Mouse (Mus musculus) midbrain, embryonic 13.5 days (tissue): ENCODE measurements around the gene Hmgb4. TPM values are rescaled to one million over a fixed set of nuclear protein-coding genes. Genes with fewer than 3 reads are reported as not detected.

Experiments
- ATAC-seq: fragments of 200-750 bp; cut with Nextera tagmentation; 2 replicates; pipeline ENCODE4 v1.8.0; 2017; ENCODE audit warnings: mild to moderate bottlenecking, moderate TSS enrichment, moderate library complexity
- H3K27ac ChIP-seq: fragments of 300-500 bp; sonication (generic); 2 replicates; pipeline ENCODE4 v1.5.1; 2015; ENCODE audit warnings: inconsistent platforms, mild to moderate bottlenecking, moderate library complexity
- H3K27me3 ChIP-seq: fragments of 300-500 bp; sonication (generic); 2 replicates; pipeline ENCODE4 v1.6.1; 2015; ENCODE audit warnings: mild to moderate bottlenecking, inconsistent platforms
- H3K36me3 ChIP-seq: fragments of 300-500 bp; sonication (generic); 2 replicates; pipeline ENCODE4 v1.6.1; 2015; ENCODE audit warnings: mild to moderate bottlenecking, inconsistent platforms
- H3K4me1 ChIP-seq: fragments of 300-500 bp; sonication (generic); replicated peaks from 2 replicates; pipeline ENCODE4 v1.6.1; 2015; ENCODE audit warnings: inconsistent platforms
- H3K4me2 ChIP-seq: fragments of 300-500 bp; sonication (generic); replicated peaks from 2 replicates; pipeline ENCODE4 v1.6.1; 2015; ENCODE audit warnings: moderate library complexity, mild to moderate bottlenecking, inconsistent platforms
- H3K4me3 ChIP-seq: fragments of 300-500 bp; sonication (generic); replicated peaks from 2 replicates; pipeline ENCODE4 v1.5.1; 2015; ENCODE audit warnings: mild to moderate bottlenecking, inconsistent platforms
- H3K9ac ChIP-seq: fragments of 300-500 bp; sonication (generic); replicated peaks from 2 replicates; pipeline ENCODE4 v1.6.1; 2015; ENCODE audit warnings: mild to moderate bottlenecking, inconsistent platforms
- H3K9me3 ChIP-seq: fragments of 300-500 bp; sonication (generic); 2 replicates; pipeline ENCODE4 v1.6.1; 2016; ENCODE audit warnings: mild to moderate bottlenecking, inconsistent platforms
- WGBS: fragments of 180-500 bp; shearing (Covaris S2); methylation state at CpG from one replicate; pipeline ENCODE4 v1.1.7; 2015; 5-methylcytosine and 5-hydroxymethylcytosine counted together
- polyA plus RNA-seq: library from polyadenylated mRNA; unstranded; fragments of >200 nt; fragmentation: Nextera tagmentation; extraction: Ambion mirVana; gene quantifications from 2 replicates; pipeline ENCODE4 v1.2.1, GENCODE M21; 2015

Gene Hmgb4
- polyA plus RNA-seq, 1 experiment from 2014 or later, result 0.22 TPM

DNA sequence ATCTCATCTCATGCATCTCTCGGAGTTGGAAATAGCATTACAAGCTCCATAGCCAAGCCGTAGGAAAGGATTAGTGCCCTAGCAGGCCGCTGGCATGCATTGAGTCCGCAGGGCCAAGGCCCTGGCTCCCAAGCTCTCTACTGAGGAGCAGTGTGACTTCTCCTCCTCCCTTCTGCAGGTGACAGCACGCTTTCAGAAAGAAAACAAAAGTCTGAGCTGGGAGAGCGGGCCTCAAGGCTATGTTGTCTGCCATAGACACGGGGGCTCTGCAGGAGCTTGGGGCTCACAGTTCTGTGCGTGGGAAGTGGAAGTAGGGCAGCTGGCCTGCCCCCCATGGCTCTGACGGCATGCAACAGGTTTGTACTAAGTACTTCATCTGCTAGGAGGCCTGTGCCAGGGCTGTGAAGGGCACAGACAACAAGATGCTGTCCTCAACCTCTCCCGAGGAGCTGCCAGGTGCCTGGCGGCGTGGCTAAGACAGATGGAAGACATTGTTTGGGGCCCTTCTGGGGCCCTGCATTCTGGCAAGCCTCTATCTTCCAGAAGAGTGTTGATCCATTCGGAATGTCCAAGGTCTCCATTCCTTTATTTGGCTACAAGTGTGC lies 42.7 kb downstream of the Hmgb4 start:
- no peak overlapping the region for H3K9ac ChIP-seq
- no peak overlapping the region for H3K4me2 ChIP-seq
- H3K27me3 ChIP-seq, result no peaks in the 10 kb centered on the region
- no peak overlapping the region for H3K4me3 ChIP-seq
- H3K9me3 ChIP-seq, result no peaks in the 10 kb centered on the region
- H3K27ac ChIP-seq, result no peak overlapping the region
- WGBS, result 73% methylated on average over 13 of the region's 13 CpGs
- peaks cover 4% of the 10 kb centered on the region; the same call in 1 of the 2 replicates for H3K36me3 ChIP-seq
- no peak for ATAC-seq
- H3K4me1 ChIP-seq, result peaks cover 2% of the 10 kb centered on the region; the same call in 1 of the 2 replicates
